ENCODE assay signal across 9 mouse cellular contexts in the genomic region with DNA sequence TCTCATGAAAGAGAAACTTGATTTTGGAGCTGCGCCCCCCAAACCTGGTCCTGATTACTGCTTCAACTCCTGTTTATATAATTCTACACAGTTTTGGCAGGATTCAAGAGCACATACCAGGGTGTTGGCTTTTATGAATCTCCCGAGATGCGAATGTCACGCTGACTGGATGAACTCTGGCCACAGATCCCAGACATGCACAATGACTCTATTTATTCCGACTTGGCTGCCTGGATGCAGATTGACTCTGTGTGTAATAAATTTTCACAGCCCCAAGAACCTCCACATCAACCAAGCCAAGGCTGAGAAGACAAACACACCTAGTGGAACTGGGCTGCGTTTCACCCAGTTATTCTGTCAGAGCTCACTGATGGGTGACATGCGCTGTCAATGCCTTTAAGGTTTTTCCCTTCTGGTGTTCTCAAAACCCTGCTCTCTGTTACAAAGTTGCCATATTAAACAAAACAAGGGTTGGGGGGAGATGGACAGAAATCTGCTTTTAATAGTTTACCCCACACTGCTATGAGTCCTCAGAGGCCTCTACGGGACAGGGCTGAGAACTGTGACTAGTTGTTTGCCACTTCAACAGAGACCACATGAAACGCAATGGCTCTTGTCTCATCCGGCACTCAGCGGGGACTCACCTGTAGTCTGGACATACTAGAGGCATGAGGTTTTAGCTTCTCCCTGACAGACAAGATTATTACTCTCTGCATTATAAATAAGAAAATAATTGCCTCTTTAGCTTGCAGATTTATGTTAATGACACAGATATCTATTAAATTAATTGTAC.
DNase-seq lines count a peak whose midpoint lies in the region; ATAC-seq and TF ChIP-seq lines count a peak whose summit lies in the region.
"Had no signal": no experiment of that assay in that cellular context is flagged by ENCODE, and none has a peak within 500 bp of the region (broad histone marks: within the 10 kb centered on the region; RNA-seq: fewer than 3 reads in every experiment).

No protein-coding gene starts in this region.

- no peaks in the 10 kb centered on the region for H3K9me3 ChIP-seq in hindbrain, postnatal 0 days (ENCODE audit: low read length)
- no peaks in the 10 kb centered on the region for H3K9me3 ChIP-seq in neural tube, embryonic 15.5 days (replicated peaks)

- peak; percentile 40 for DNase-seq in adrenal gland, postnatal 10 days
- no peak for DNase-seq in adrenal gland, adult 18-20 months (ENCODE audit: low spot score in 2 of 2)
- DNase-seq in lung, adult 18-20 months: peak; percentile 18 to 22
- DNase-seq in lung, adult 2 months: no peak
- peak; percentile 72 for DNase-seq in hindbrain, postnatal 0 days (ENCODE audit: low spot score)
- no peak for DNase-seq in adrenal gland, postnatal 25 days
- DNase-seq in spleen, adult 18-20 months: no peak

- 63% methylated on average over 11 of the region's 11 CpGs for WGBS in lung, adult 2 months
- WGBS in hindbrain, postnatal 0 days: 29% methylated on average over 11 of the region's 11 CpGs
- 29% methylated on average over 11 of the region's 11 CpGs for WGBS in neural tube, embryonic 15.5 days

- ATAC-seq in hindbrain, postnatal 0 days: peak; percentile 82
- 0 out of 2 replicates have a peak, but pooled peaks have one; percentile 26 for ATAC-seq in neural tube, embryonic 15.5 days (ENCODE audit: low FRiP score)

- H3K9ac ChIP-seq in hindbrain, postnatal 0 days (replicated peaks; ENCODE audit: low read length): no peak overlapping the region
- H3K9ac ChIP-seq in neural tube, embryonic 15.5 days (replicated peaks): no peak overlapping the region

- no peak for TF ChIP-seq POLR2A in lung, adult 2 months (IDR thresholded peaks at IDR 0.05; ENCODE audit: borderline replicate concordance, extremely low read depth, low read depth, low read length)

- H3K4me3 ChIP-seq in lung, adult 2 months (replicated peaks; ENCODE audit: extremely low read depth, low read depth, low read length): no peak overlapping the region
- H3K4me3 ChIP-seq in hindbrain, postnatal 0 days (ENCODE audit: low read length): no peak overlapping the region
- no peak overlapping the region for H3K4me3 ChIP-seq in neural tube, embryonic 15.5 days (replicated peaks)
- H3K4me3 ChIP-seq: megakaryocyte, embryonic 14.5 days had no signal

- H3K4me2 ChIP-seq in hindbrain, postnatal 0 days (ENCODE audit: low read depth, low read length): peak overlapping the region; percentile 16; the same call in 1 of the 2 replicates
- no peak overlapping the region for H3K4me2 ChIP-seq in neural tube, embryonic 15.5 days

- peaks cover 4% of the 10 kb centered on the region; the same call in 1 of the 2 replicates for H3K4me1 ChIP-seq in lung, adult 2 months (ENCODE audit: control insufficient read depth, insufficient read depth, low read length)
- peaks cover 6% of the 10 kb centered on the region for H3K4me1 ChIP-seq in hindbrain, postnatal 0 days (ENCODE audit: insufficient read depth, low read length)
- peaks cover 28% of the 10 kb centered on the region for H3K4me1 ChIP-seq in neural tube, embryonic 15.5 days

- H3K27ac ChIP-seq in hindbrain, postnatal 0 days: peak overlapping the region; percentile 54; the same call in 1 of the 2 replicates
- H3K27ac ChIP-seq in neural tube, embryonic 15.5 days (replicated peaks): peak overlapping the region; percentile 69

- no peaks in the 10 kb centered on the region for H3K27me3 ChIP-seq in hindbrain, postnatal 0 days (ENCODE audit: insufficient read depth, low read length)
- H3K27me3 ChIP-seq in neural tube, embryonic 15.5 days (replicated peaks): no peaks in the 10 kb centered on the region

- no peak for TF ChIP-seq CTCF in lung, adult 2 months (IDR thresholded peaks at IDR 0.05; ENCODE audit: insufficient read depth, low read length)
- TF ChIP-seq CTCF in hindbrain, postnatal 0 days (IDR thresholded peaks at IDR 0.05; ENCODE audit: low read depth): peak; percentile 15; the same call in 1 of the 2 replicates

- H3K36me3 ChIP-seq in hindbrain, postnatal 0 days (ENCODE audit: insufficient read depth, low read length): no peaks in the 10 kb centered on the region
- H3K36me3 ChIP-seq in neural tube, embryonic 15.5 days: no peaks in the 10 kb centered on the region; the same call in 1 of the 2 replicates

Comparison
In these comparisons a context has a peak if more than half of its experiments do, and no peak if none do; other contexts are left out.
1. DNase-seq: peak in adrenal gland, postnatal 10 days (single experiment), lung, adult 18-20 months (2 of 2) and hindbrain, postnatal 0 days (single experiment); none in adrenal gland, adult 18-20 months (0 of 2), lung, adult 2 months (single experiment), adrenal gland, postnatal 25 days (single experiment) and spleen, adult 18-20 months (0 of 2).